Mouse (Mus musculus) effector memory CD4-positive, alpha-beta T cell, adult 7 months (primary cell): ENCODE results near the gene Sult2a8. TPM values are rescaled to one million over a fixed set of nuclear protein-coding genes. Genes with fewer than 3 reads are reported as not detected.

Source experiments
- polyA plus RNA-seq: library from polyadenylated mRNA; unstranded; fragments of 100-300 nt; shearing (Covaris generic); gene quantifications from one replicate; pipeline ENCODE4 v1.2.1, GENCODE M21; 2017

The Sult2a8 gene
- polyA plus RNA-seq, result not detected

GRCm38 (mm10) chr7:14446534-14446933 is at the start of gene Sult2a8:
Gene Sult2a8 (minus strand): TSS chr7:14446769.

GRCm38 (mm10) chr7:14494130-14494529 is 47.6 kb upstream of the Sult2a8 start, which contains the start of gene Sult2a7:
Gene Sult2a7 (minus strand): TSS chr7:14494230.

Other genes with a start within 250 kb of the Sult2a8 start
- gene Sult2a6, start 191.9 kb downstream of the Sult2a8 start, polyA plus RNA-seq, result not detected
- gene Obox8, start 113.2 kb downstream of the Sult2a8 start, polyA plus RNA-seq, result not detected
- gene Sult2a7, start 47.5 kb upstream of the Sult2a8 start, polyA plus RNA-seq, result not detected
- gene Vmn1r90, start 116.7 kb upstream of the Sult2a8 start, polyA plus RNA-seq, result not detected
- gene Obox7, start 212.7 kb upstream of the Sult2a8 start, polyA plus RNA-seq, result not detected